Mouse (Mus musculus) stomach, postnatal 0 days (tissue): ENCODE data around the gene Pml. TPM values are rescaled to one million over a fixed set of nuclear protein-coding genes. Genes with fewer than 3 reads are reported as not detected.

ENCODE experiments used
- ATAC-seq: fragments of 200-750 bp; cut with Nextera tagmentation; 2 replicates; pipeline ENCODE4 v1.8.0; 2017; ENCODE audit not compliant: low FRiP score, low TSS enrichment
- DNase-seq: peaks from one replicate; pipeline ENCODE4 v3.0.0-alpha.2; 2016; ENCODE audit warnings: low spot score
- H3K27ac ChIP-seq: fragments of 300-500 bp; sonication (generic); replicated peaks from 2 replicates; pipeline ENCODE4 v1.5.1; 2014; ENCODE audit warnings: mild to moderate bottlenecking, control low read depth
- H3K27me3 ChIP-seq: fragments of 300-500 bp; sonication (generic); 2 replicates; pipeline ENCODE4 v1.6.1; 2014; ENCODE audit warnings: low read length; ENCODE audit not compliant: control insufficient read depth, insufficient read depth
- H3K36me3 ChIP-seq: fragments of 300-500 bp; sonication (generic); 2 replicates; pipeline ENCODE4 v1.6.1; 2014; ENCODE audit warnings: low read length, mixed read lengths; ENCODE audit not compliant: control insufficient read depth, insufficient read depth
- H3K4me1 ChIP-seq: fragments of 300-500 bp; sonication (generic); replicated peaks from 2 replicates; pipeline ENCODE4 v1.6.1; 2014; ENCODE audit warnings: antibody characterized with exemption; ENCODE audit not compliant: control insufficient read depth, insufficient read depth
- H3K4me2 ChIP-seq: fragments of 300-500 bp; sonication (generic); replicated peaks from 2 replicates; pipeline ENCODE4 v1.6.1; 2014; ENCODE audit warnings: low read depth, mild to moderate bottlenecking, control low read depth, moderate library complexity
- H3K4me3 ChIP-seq: fragments of 300-500 bp; sonication (generic); 2 replicates; pipeline ENCODE4 v1.5.1; 2014; ENCODE audit warnings: low read depth, low read length, control low read depth
- H3K9ac ChIP-seq: fragments of 300-500 bp; sonication (generic); 2 replicates; pipeline ENCODE4 v1.6.1; 2014; ENCODE audit warnings: mild to moderate bottlenecking, low read length, control low read depth, mixed read lengths
- H3K9me3 ChIP-seq: fragments of 300-500 bp; sonication (generic); 2 replicates; pipeline ENCODE4 v1.6.1; 2016; ENCODE audit warnings: low read length; ENCODE audit not compliant: control insufficient read depth
- CTCF ChIP-seq: IDR thresholded peaks from 2 replicates; pipeline ENCODE4 v1.5.1; 2016; ENCODE audit warnings: antibody characterized with exemption, low read depth, mild to moderate bottlenecking, moderate library complexity
- EP300 ChIP-seq: optimal IDR thresholded peaks from 2 replicates; pipeline ENCODE3; 2016; ENCODE audit warnings: antibody characterized with exemption
- WGBS: fragments of 180-500 bp; shearing (Covaris S2); extraction: QIAGEN DNeasy Blood & Tissue Kit; methylation state at CpG from one replicate; pipeline ENCODE4 v1.1.7; 2014; 5-methylcytosine and 5-hydroxymethylcytosine counted together
- polyA plus RNA-seq: library from polyadenylated mRNA; unstranded; fragments of >200 nt; fragmentation: Nextera tagmentation; extraction: Ambion mirVana; gene quantifications from 2 replicates; pipeline ENCODE4 v1.2.1, GENCODE M21; 2015

Pml gene
- polyA plus RNA-seq, 1 experiment from 2014 or later: 5.2 TPM

DNA sequence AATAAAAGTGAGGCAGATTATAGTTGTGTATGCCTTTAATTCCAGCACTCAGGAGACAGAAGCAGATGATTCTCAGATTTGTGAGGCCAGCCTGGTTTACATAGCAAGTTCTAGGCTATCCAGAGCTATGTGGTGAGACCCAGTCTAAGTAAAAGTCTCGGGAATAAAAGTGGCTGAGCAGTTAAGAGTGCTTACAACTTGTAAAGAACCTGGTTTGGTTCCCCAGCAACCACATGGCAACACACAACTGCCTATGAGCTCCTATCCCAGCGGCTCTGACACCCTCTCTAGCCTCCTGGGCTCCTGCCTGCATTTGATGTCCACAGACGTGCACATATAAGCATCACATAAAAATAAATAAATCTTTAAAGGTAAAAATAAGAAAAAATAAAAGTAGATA, 20.5 kb upstream of the Pml start:
- no peaks in the 10 kb centered on the region for H3K4me1 ChIP-seq
- H3K4me3 ChIP-seq: no peak overlapping the region
- H3K27me3 ChIP-seq: no peaks in the 10 kb centered on the region
- H3K27ac ChIP-seq: no peak overlapping the region
- ATAC-seq (no peak), DNase-seq (no peak)
- no peak for TF ChIP-seq CTCF
- no peak for TF ChIP-seq EP300
- no peaks in the 10 kb centered on the region for H3K9me3 ChIP-seq
- H3K4me2 ChIP-seq: no peak overlapping the region
- H3K36me3 ChIP-seq: no peaks in the 10 kb centered on the region
- no peak overlapping the region for H3K9ac ChIP-seq
- WGBS: 59% methylated on average over 3 of the region's 3 CpGs

DNA sequence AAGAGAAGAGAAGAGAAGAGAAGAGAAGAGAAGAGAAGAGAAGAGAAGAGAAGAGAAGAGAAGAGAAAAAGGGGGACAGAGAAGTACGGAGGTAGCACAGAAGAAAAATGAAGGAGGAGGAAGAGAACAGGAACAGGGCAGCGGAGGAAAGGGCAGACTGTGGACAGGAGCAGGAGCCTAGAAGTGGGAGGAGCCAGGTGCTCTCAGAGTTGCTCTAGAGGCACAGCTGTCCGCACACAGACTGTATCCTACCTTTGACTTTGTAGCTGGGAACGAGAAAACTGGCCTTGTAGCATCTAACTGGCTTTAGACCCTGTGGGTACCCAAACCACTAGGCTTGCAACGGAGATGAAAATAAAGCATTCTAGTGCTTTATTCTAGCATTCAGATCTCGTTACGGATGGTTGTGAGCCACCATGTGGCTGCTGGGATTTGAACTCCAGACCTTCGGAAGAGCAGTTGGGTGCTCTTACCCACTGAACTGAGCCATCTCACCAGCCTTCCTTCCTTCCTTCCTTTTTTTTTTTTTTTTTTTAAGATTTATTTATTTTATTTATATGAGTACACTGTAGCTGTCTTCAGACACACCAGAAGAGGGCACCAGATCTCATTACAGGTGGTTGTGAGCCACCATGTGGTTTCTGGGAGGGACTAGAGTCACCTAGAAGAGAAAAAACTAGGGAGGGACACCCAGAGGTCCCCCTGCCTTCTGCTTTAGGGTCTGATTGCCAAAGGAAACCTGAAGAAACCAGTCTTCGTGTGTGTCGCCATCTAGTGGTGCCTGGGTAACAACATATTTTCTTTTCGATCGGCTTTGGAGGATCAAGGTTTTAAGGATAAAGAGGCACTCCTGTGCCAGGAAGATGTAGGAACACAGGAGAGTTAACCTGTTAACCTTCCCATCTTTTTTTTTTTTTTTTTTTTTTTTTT, 19.1 kb upstream of the Pml start:
- no peak overlapping the region for H3K27ac ChIP-seq

DNA sequence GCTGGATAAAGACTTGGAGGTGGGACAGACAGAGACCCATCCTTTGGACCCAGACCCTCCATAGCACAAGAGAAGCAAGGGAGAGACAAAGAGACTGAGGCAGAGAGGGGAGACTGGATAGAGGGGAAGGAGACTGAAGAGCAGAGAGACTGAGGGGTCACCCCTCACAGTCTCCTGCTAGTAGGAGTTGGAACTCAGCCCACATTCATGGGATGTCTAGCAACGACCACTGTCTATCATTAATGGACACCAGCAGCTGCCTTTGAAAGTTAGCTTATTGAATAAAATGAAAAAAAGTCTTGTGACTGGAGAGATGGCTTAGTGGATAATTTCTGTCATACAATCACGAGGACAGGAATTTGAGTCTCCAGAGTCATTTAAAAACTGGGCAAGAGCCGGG, 17.5 kb upstream of the Pml start:
- H3K27ac ChIP-seq: 0 out of 2 replicates have a peak overlapping the region, but pooled peaks have one; percentile 49
- TF ChIP-seq CTCF: no peak
- no peak for TF ChIP-seq EP300
- no peak overlapping the region for H3K4me3 ChIP-seq
- no peaks in the 10 kb centered on the region for H3K4me1 ChIP-seq
- no peak overlapping the region for H3K9ac ChIP-seq
- H3K27me3 ChIP-seq: no peaks in the 10 kb centered on the region
- DNase-seq (no peak), ATAC-seq (no peak)
- H3K4me2 ChIP-seq: no peak overlapping the region
- H3K9me3 ChIP-seq: no peaks in the 10 kb centered on the region
- WGBS: 60% methylated on average over 3 of the region's 3 CpGs
- H3K36me3 ChIP-seq: peaks cover 7% of the 10 kb centered on the region; the same call in 1 of the 2 replicates

More for the DNA sequence above, 19.1 kb upstream of the Pml start:
- 53% methylated on average over 12 of the region's 12 CpGs for WGBS
- DNase-seq (peak; percentile 69), ATAC-seq (peak; percentile 15; the same call in 1 of the 2 replicates)
- Histone ChIP-seq H3K27me3 (no peaks in the 10 kb centered on the region), H3K9ac (no peak overlapping the region), H3K36me3 (no peaks in the 10 kb centered on the region), H3K4me3 (no peak overlapping the region), H3K4me2 (no peak overlapping the region), H3K4me1 (no peaks in the 10 kb centered on the region), H3K9me3 (no peaks in the 10 kb centered on the region)
- TF ChIP-seq CTCF: peak; percentile 84
- TF ChIP-seq EP300: no peak

- H3K9ac ChIP-seq: no peak overlapping the region
- no peak overlapping the region for H3K4me2 ChIP-seq
- WGBS: 33% methylated on average over 4 of the region's 4 CpGs
- ATAC-seq (no peak), DNase-seq (no peak)
- peaks cover 10% of the 10 kb centered on the region; the same call in 1 of the 2 replicates for H3K36me3 ChIP-seq
- H3K27ac ChIP-seq: 0 out of 2 replicates have a peak overlapping the region, but pooled peaks have one; percentile 49
- no peaks in the 10 kb centered on the region for H3K4me1 ChIP-seq
- no peaks in the 10 kb centered on the region for H3K9me3 ChIP-seq
- no peak overlapping the region for H3K4me3 ChIP-seq
- H3K27me3 ChIP-seq: no peaks in the 10 kb centered on the region
- TF ChIP-seq CTCF (no peak), EP300 (no peak)
These were observed 17.0 kb upstream of the Pml start for GRCm38 (mm10) chr9:58266571-58267011.

DNA sequence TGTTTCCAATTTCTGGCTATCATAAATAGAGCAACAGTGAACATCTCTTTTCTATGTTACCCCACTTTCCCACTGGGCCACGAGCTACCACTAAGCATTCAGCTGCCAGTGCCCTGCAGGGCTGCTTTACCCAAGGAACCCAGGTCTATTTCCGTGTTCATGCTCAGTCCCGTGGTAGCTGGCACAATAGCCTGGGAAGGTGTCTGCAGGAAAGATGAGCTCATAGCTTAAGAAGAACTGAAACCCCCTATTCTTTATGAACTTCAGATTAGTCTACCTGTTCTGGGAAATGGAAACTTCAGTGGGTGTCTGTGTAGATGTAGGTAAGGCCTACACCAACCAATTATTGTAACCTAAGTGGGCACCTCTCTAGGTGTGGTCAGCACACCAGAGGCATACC, 15.8 kb upstream of the Pml start:
- DNase-seq (no peak), ATAC-seq (no peak)
- peaks cover 14% of the 10 kb centered on the region; the same call in 1 of the 2 replicates for H3K36me3 ChIP-seq
- no peak overlapping the region for H3K4me3 ChIP-seq
- WGBS: 79% methylated on average over 3 of the region's 3 CpGs
- no peaks in the 10 kb centered on the region for H3K4me1 ChIP-seq
- no peak overlapping the region for H3K9ac ChIP-seq
- no peaks in the 10 kb centered on the region for H3K27me3 ChIP-seq
- H3K4me2 ChIP-seq: no peak overlapping the region
- H3K9me3 ChIP-seq: no peaks in the 10 kb centered on the region
- H3K27ac ChIP-seq: no peak overlapping the region
- TF ChIP-seq CTCF (no peak), EP300 (no peak)

GRCm38 (mm10) chr9:58262507-58262906, 12.9 kb upstream of the Pml start:
- no peak for ATAC-seq
- Histone ChIP-seq H3K4me1 (no peaks in the 10 kb centered on the region), H3K4me2 (no peak overlapping the region), H3K27me3 (no peaks in the 10 kb centered on the region), H3K27ac (peak overlapping the region; percentile 49; the same call in 1 of the 2 replicates), H3K4me3 (no peak overlapping the region), H3K9me3 (no peaks in the 10 kb centered on the region), H3K9ac (no peak overlapping the region), H3K36me3 (peaks cover 22% of the 10 kb centered on the region)
- 92% methylated on average over 5 of the region's 5 CpGs for WGBS
- DNase-seq: no peak
- TF ChIP-seq EP300 (no peak), CTCF (no peak)
